Mouse (Mus musculus) spleen, postnatal 4 days (tissue): Measurements from ENCODE around the gene Ribc2.

Experiments
- DNase-seq, 2 experiments: peaks; one replicate each; pipeline ENCODE4 v3.0.0; 2022; ENCODE audit warnings: low spot score in 2 of 2

The Ribc2 gene

DNA sequence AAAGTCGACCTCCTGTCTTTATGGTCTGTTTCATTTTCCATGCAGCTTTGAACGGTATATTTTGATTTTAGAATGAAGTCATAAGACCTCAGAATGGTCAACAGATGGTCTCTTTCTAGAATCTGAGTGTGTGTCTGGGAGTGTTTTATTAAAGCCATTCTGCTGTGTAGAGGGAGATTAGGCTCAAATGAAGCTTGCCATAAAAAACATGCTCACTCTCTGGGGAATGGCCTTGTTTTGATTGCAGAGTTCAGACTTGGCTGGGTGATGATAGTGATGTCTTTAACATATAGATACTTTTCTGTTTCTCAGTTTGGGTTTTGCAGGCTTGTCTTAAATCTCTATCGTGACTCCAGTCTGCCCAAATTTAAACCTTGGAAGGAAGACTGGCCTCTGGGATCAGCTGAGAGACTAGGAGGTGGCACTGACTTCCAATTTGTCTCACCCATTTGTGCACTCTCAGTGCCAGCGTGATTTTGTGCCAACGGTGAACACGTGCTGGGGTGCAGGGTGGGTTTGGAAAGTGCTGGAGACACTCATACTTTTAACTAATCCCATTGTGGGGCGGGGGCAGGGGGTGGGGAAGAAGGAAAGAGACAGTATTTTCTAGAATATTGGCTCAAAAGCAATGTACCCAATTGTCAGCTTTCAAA, 47.8 kb downstream of the Ribc2 start:
- no peak for DNase-seq

DNA sequence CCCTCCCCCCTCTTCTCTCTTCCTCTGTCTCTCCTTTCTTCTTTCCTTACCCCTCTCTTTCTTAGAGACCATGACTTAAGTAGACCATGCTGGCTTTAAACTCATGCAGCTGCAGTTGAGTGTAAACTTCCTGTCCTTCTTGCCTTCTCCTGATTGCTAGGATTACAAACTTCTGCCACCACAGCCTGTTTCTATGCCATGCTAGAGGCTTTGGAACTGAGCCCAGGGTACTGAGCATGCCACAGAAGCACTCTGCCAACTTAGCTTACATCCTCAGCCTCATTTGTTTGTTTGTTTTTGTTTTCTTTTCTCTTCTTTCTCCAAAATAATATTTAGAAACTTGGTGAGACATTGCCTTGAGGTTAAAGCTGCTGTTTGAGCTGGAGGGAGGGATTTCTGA, 48.5 kb downstream of the Ribc2 start:
- no peak for DNase-seq

DNA sequence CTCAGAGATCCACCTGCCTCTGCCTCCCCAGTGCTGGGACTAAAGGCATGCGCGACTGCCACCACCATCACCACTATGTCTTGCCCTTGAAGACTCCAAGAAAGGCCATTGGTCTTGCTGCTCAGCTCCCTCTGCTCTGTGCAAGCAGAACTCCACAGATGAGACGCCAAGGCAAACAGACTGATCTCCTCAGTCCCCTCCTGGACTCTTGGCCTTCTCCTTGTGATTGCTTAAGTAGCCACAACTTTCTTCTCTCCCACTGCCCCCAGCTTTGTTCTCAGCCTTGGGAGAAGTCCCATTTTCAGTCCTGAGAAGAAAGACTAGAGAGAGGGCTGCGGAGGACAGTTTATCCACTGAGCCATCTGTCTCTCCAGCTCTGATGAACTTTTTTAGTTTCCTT, 50.2 kb downstream of the Ribc2 start:
- no peak for DNase-seq

DNA sequence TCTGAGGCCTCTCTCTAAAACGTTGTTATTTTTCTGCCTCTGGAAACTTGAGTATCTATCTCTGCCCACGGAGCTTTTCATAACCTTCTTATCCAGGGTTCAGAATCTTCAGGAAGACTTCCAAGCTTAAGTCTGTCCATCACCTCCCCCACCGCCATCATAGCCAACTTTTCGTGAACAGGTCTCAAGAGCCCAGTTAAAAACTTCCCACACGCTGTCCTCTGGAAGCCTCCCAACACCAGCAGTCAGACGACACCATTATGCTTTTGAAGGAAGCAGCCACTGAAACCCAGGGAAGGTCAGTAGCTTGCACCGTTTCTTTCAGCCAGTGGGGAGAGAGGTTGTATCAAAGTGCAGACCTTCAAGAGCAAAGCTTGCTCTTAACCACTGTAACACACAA, 55.0 kb downstream of the Ribc2 start:
- no peak for DNase-seq

DNA sequence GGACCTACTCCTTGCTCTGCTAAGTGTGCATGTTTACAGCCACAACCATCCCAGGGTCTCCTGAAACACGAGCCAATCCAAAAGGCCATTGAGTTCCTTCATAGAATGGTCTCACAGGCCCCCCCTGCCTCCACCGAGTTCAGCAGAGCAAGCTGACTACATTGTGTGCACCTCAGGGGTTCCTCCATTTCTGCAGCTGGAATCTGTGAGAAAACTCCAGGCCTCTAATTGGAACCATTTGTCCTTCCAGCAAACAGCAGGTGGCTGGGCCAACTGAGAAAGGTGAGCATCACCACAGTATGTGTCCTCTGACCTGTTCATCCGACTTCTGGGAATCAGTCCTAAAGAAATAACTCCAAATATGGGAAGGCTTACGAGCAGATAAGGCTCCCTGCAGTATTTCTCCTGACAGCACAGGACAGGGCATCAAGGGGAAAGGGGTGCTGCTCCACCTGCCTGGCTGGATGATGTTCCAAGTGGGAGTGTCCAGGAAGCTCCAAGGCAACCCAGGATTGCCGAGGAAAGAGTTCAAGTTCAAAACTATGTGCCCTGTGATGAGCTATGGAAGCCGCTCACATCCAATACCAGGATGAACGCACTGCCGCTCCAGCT, 56.4 kb downstream of the Ribc2 start:
- DNase-seq: no peak
